Mouse (Mus musculus): Measurements from ENCODE around the gene Slk.

DNA sequence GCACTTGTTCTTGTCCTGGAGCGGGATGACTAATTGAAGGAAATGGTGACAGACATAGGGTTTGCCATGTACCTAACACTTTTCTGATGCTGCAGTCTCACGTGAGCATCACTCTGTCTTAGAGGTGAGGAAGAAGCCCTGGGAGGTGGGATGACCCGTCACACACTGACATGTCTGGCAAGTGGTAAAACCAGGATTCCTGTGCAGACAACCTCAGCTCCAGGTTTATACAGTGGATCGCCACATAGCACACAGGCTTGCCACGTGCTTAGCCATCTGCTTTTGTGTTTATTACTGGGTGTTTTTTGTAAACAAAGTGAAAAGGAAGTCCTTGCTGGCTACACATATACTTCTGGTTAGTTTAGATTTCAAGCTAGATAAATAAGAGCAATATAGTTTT, 49.6 kb downstream of the Slk start:
- TF ChIP-seq CTCF (IDR thresholded peaks at IDR 0.05) (no peak), EP300 (IDR thresholded peaks at IDR 0.05) (no peak)

All from lung, postnatal 0 days (tissue).